Mouse (Mus musculus) heart, embryonic 15.5 days (tissue): ENCODE measurements around the gene Nr2c2. TPM values are rescaled to one million over a fixed set of nuclear protein-coding genes. Genes with fewer than 3 reads are reported as not detected.
A peak's percentile ranks its signal among the peaks of the same experiment; 100 is the strongest.

Experiments
- ATAC-seq: fragments of 200-750 bp; cut with Nextera tagmentation; replicated peaks from 2 replicates; pipeline ENCODE4 v1.8.0; 2017; ENCODE audit warnings: low read depth, moderate TSS enrichment; ENCODE audit not compliant: insufficient number of reproducible peaks, insufficient read depth, low FRiP score
- H3K27ac ChIP-seq: fragments of 300-500 bp; sonication (generic); 2 replicates; pipeline ENCODE4 v1.5.1; 2015; ENCODE audit warnings: mild to moderate bottlenecking, inconsistent platforms
- H3K27me3 ChIP-seq: fragments of 300-500 bp; sonication (generic); 2 replicates; pipeline ENCODE4 v1.6.1; 2015; ENCODE audit warnings: inconsistent platforms
- H3K36me3 ChIP-seq: fragments of 300-500 bp; sonication (generic); 2 replicates; pipeline ENCODE4 v1.6.1; 2015; ENCODE audit warnings: mild to moderate bottlenecking, inconsistent platforms
- H3K4me1 ChIP-seq: fragments of 300-500 bp; sonication (generic); replicated peaks from 2 replicates; pipeline ENCODE4 v1.6.1; 2015; ENCODE audit warnings: inconsistent platforms
- H3K4me2 ChIP-seq: fragments of 300-500 bp; sonication (generic); 2 replicates; pipeline ENCODE4 v1.6.1; 2015; ENCODE audit warnings: inconsistent platforms, mild to moderate bottlenecking, moderate library complexity
- H3K4me3 ChIP-seq: fragments of 300-500 bp; sonication (generic); 2 replicates; pipeline ENCODE4 v1.5.1; 2015; ENCODE audit warnings: mild to moderate bottlenecking, inconsistent platforms
- H3K9ac ChIP-seq: fragments of 300-500 bp; sonication (generic); 2 replicates; pipeline ENCODE4 v1.6.1; 2015; ENCODE audit warnings: mild to moderate bottlenecking, inconsistent platforms
- H3K9me3 ChIP-seq: fragments of 300-500 bp; sonication (generic); replicated peaks from 2 replicates; pipeline ENCODE4 v1.6.1; 2016; ENCODE audit warnings: inconsistent platforms
- WGBS: fragments of 180-500 bp; shearing (Covaris S2); methylation state at CpG from one replicate; pipeline ENCODE4 v1.1.7; 2015; ENCODE audit warnings: mixed read lengths; 5-methylcytosine and 5-hydroxymethylcytosine counted together
- polyA plus RNA-seq: library from polyadenylated mRNA; unstranded; fragments of >200 nt; fragmentation: Nextera tagmentation; extraction: Ambion mirVana; gene quantifications from 2 replicates; pipeline ENCODE4 v1.2.1, GENCODE M21; 2015

The Nr2c2 gene
- polyA plus RNA-seq, 1 experiment from 2014 or later, result 14.8 TPM

GRCm38 (mm10) chr6:92131456-92131855 is 40.3 kb downstream of the Nr2c2 start:
- 89% methylated on average over 1 of the region's 1 CpGs for WGBS
- Histone ChIP-seq H3K4me1 (peaks cover 18% of the 10 kb centered on the region), H3K27me3 (no peaks in the 10 kb centered on the region), H3K4me2 (no peak overlapping the region), H3K27ac (no peak overlapping the region), H3K9ac (no peak overlapping the region), H3K36me3 (0 out of 2 replicates have a peak, but pooled peaks cover 4% of the 10 kb centered on the region), H3K9me3 (no peaks in the 10 kb centered on the region), H3K4me3 (no peak overlapping the region)
- no peak for ATAC-seq

GRCm38 (mm10) chr6:92132021-92132911 is 41.1 kb downstream of the Nr2c2 start:
- H3K36me3 ChIP-seq, result 0 out of 2 replicates have a peak, but pooled peaks cover 4% of the 10 kb centered on the region
- no peak overlapping the region for H3K9ac ChIP-seq
- no peak overlapping the region for H3K4me3 ChIP-seq
- ATAC-seq, result no peak
- no peak overlapping the region for H3K4me2 ChIP-seq
- no peaks in the 10 kb centered on the region for H3K27me3 ChIP-seq
- H3K4me1 ChIP-seq, result peaks cover 18% of the 10 kb centered on the region
- no peaks in the 10 kb centered on the region for H3K9me3 ChIP-seq
- H3K27ac ChIP-seq, result no peak overlapping the region
- 72% methylated on average over 3 of the region's 3 CpGs for WGBS

- Histone ChIP-seq H3K9me3 (no peaks in the 10 kb centered on the region), H3K9ac (no peak overlapping the region), H3K4me3 (no peak overlapping the region), H3K27ac (no peak overlapping the region), H3K4me2 (no peak overlapping the region), H3K27me3 (no peaks in the 10 kb centered on the region), H3K4me1 (peaks cover 18% of the 10 kb centered on the region), H3K36me3 (0 out of 2 replicates have a peak, but pooled peaks cover 4% of the 10 kb centered on the region)
- no peak for ATAC-seq
- 88% methylated on average over 2 of the region's 2 CpGs for WGBS
Measured at GRCm38 (mm10) chr6:92133617-92134016, 42.4 kb downstream of the Nr2c2 start.

- Histone ChIP-seq H3K4me1 (peaks cover 16% of the 10 kb centered on the region), H3K9ac (no peak overlapping the region), H3K27me3 (no peaks in the 10 kb centered on the region), H3K27ac (no peak overlapping the region), H3K4me3 (no peak overlapping the region), H3K36me3 (peaks cover 9% of the 10 kb centered on the region; the same call in 1 of the 2 replicates), H3K4me2 (no peak overlapping the region), H3K9me3 (no peaks in the 10 kb centered on the region)
- ATAC-seq, result no peak
- 77% methylated on average over 2 of the region's 2 CpGs for WGBS
Measured at GRCm38 (mm10) chr6:92136356-92136755, 45.2 kb downstream of the Nr2c2 start.

- Histone ChIP-seq H3K36me3 (peaks cover 48% of the 10 kb centered on the region), H3K4me1 (no peaks in the 10 kb centered on the region), H3K27me3 (no peaks in the 10 kb centered on the region), H3K27ac (no peak overlapping the region), H3K9ac (no peak overlapping the region), H3K4me2 (no peak overlapping the region), H3K4me3 (no peak overlapping the region), H3K9me3 (no peaks in the 10 kb centered on the region)
- no peak for ATAC-seq
- 95% methylated on average over 4 of the region's 4 CpGs for WGBS
Measured at GRCm38 (mm10) chr6:92145881-92146280, 54.7 kb downstream of the Nr2c2 start.

- H3K27me3 ChIP-seq, result no peaks in the 10 kb centered on the region
- 37% methylated on average over 1 of the region's 1 CpGs for WGBS
- no peak overlapping the region for H3K4me2 ChIP-seq
- peaks cover 13% of the 10 kb centered on the region for H3K4me1 ChIP-seq
- no peaks in the 10 kb centered on the region for H3K9me3 ChIP-seq
- no peak; the same call in 1 of the 2 replicates for ATAC-seq
- H3K36me3 ChIP-seq, result peaks cover 74% of the 10 kb centered on the region
- no peak overlapping the region for H3K27ac ChIP-seq
- no peak overlapping the region for H3K9ac ChIP-seq
- no peak overlapping the region for H3K4me3 ChIP-seq
Measured at GRCm38 (mm10) chr6:92153774-92154173, 62.6 kb downstream of the Nr2c2 start.

- H3K9me3 ChIP-seq, result no peaks in the 10 kb centered on the region
- H3K4me3 ChIP-seq, result no peak overlapping the region
- H3K27ac ChIP-seq, result no peak overlapping the region
- H3K36me3 ChIP-seq, result peaks cover 97% of the 10 kb centered on the region
- ATAC-seq, result no peak
- no peak overlapping the region for H3K9ac ChIP-seq
- peaks cover 3% of the 10 kb centered on the region for H3K4me1 ChIP-seq
- no peaks in the 10 kb centered on the region for H3K27me3 ChIP-seq
- no peak overlapping the region for H3K4me2 ChIP-seq
- 93% methylated on average over 3 of the region's 3 CpGs for WGBS
Measured at GRCm38 (mm10) chr6:92158801-92159200, 67.6 kb downstream of the Nr2c2 start.

GRCm38 (mm10) chr6:92162724-92163123 is 71.5 kb downstream of the Nr2c2 start:
- H3K36me3 ChIP-seq, result peaks cover 94% of the 10 kb centered on the region
- no peak for ATAC-seq
- 89% methylated on average over 1 of the region's 1 CpGs for WGBS

GRCm38 (mm10) chr6:92176450-92176849 is 85.3 kb downstream of the Nr2c2 start:
- no peak overlapping the region for H3K4me3 ChIP-seq
- H3K4me2 ChIP-seq, result no peak overlapping the region
- no peak overlapping the region for H3K9ac ChIP-seq
- WGBS, result 98% methylated on average over 1 of the region's 1 CpGs
- no peaks in the 10 kb centered on the region for H3K27me3 ChIP-seq
- H3K27ac ChIP-seq, result no peak overlapping the region
- no peak for ATAC-seq
- H3K4me1 ChIP-seq, result no peaks in the 10 kb centered on the region
- H3K36me3 ChIP-seq, result peaks cover 67% of the 10 kb centered on the region
- H3K9me3 ChIP-seq, result no peaks in the 10 kb centered on the region

More at GRCm38 (mm10) chr6:92162724-92163123, 71.5 kb downstream of the Nr2c2 start:
- Histone ChIP-seq H3K27me3 (no peaks in the 10 kb centered on the region), H3K4me3 (no peak overlapping the region), H3K9me3 (no peaks in the 10 kb centered on the region), H3K9ac (no peak overlapping the region), H3K4me2 (no peak overlapping the region), H3K27ac (no peak overlapping the region), H3K4me1 (no peaks in the 10 kb centered on the region)

GRCm38 (mm10) chr6:92183621-92184131 is 92.5 kb downstream of the Nr2c2 start, which contains the start of gene Mrps25:
TSS of gene Mrps25 (minus strand) at chr6:92184033.
- Histone ChIP-seq H3K4me2 (peak within 1 kb of the TSS; percentile 71), H3K4me1 (peaks cover 9% of the 10 kb centered on the region), H3K9ac (peak within 1 kb of the TSS; percentile 72), H3K4me3 (peak within 1 kb of the TSS; percentile 87), H3K9me3 (no peaks in the 10 kb centered on the region), H3K27me3 (no peaks in the 10 kb centered on the region), H3K36me3 (peaks cover 28% of the 10 kb centered on the region), H3K27ac (peak within 1 kb of the TSS; percentile 71)
- under 1% methylated on average over 42 of the region's 42 CpGs for WGBS
- peak; percentile 85 for ATAC-seq

- H3K4me1 ChIP-seq, result peaks cover 9% of the 10 kb centered on the region
- H3K4me3 ChIP-seq, result peak overlapping the region; percentile 87
- peak overlapping the region; percentile 71; the same call in 1 of the 2 replicates for H3K27ac ChIP-seq
- ATAC-seq, result no peak
- H3K27me3 ChIP-seq, result no peaks in the 10 kb centered on the region
- WGBS, result 4% methylated on average over 10 of the region's 10 CpGs
- H3K9ac ChIP-seq, result peak overlapping the region; percentile 72
- H3K4me2 ChIP-seq, result peak overlapping the region; percentile 71
- peaks cover 25% of the 10 kb centered on the region for H3K36me3 ChIP-seq
- H3K9me3 ChIP-seq, result no peaks in the 10 kb centered on the region
Measured at GRCm38 (mm10) chr6:92184178-92184577, 93.0 kb downstream of the Nr2c2 start.
